Comparison of ENCODE assay signal across 13 mouse cellular contexts in the genomic region with DNA sequence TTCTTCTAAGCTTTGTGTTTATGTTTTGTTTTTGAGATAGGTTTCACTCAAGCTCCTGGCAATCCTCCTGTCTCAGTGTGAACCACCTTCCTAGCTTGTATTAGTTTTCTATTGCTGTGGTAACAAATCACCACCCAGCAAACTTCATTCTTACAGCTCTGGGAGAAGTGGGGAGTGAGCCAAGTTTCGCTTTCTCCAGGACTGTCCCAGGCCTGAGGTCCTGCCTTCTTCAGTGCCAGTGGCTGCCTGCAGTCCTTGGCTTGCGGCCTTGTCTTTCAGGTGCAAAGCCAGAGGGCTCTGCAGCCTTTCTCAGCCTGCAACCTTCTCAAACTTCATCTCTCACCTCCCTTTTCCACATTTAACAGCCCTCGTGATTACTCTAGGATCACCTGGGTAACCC. TPM values are rescaled to one million over a fixed set of nuclear protein-coding genes. Genes with fewer than 3 reads are reported as not detected.
A peak's percentile ranks its signal among the peaks of the same experiment; 100 is the strongest.
DNase-seq lines count a peak whose midpoint lies in the region; ATAC-seq and TF ChIP-seq lines count a peak whose summit lies in the region.
"Had no signal": no experiment of that assay in that cellular context is flagged by ENCODE, and none has a peak within 500 bp of the region (broad histone marks: within the 10 kb centered on the region; RNA-seq: fewer than 3 reads in every experiment).

No protein-coding gene starts in this region.

- TF ChIP-seq CTCF in kidney, adult 2 months (conservative IDR thresholded peaks at IDR 0.05; ENCODE audit: insufficient read depth, insufficient read length, low read depth, low read length), result no peak

- H3K4me2 ChIP-seq in embryonic facial prominence, embryonic 13.5 days, result no peak overlapping the region
- no peak overlapping the region for H3K4me2 ChIP-seq in kidney, embryonic 14.5 days (replicated peaks; ENCODE audit: low read depth, low read length)
- no peak overlapping the region for H3K4me2 ChIP-seq in midbrain, embryonic 15.5 days
- H3K4me2 ChIP-seq: hindbrain, embryonic 15.5 days; limb, embryonic 12.5 days had no signal

- no peak overlapping the region for H3K4me3 ChIP-seq in embryonic facial prominence, embryonic 13.5 days
- no peak overlapping the region for H3K4me3 ChIP-seq in embryonic facial prominence, embryonic 10.5 days
- H3K4me3 ChIP-seq in kidney, adult 2 months (ENCODE audit: insufficient read depth, low read depth, low read length), result no peak overlapping the region
- no peak overlapping the region for H3K4me3 ChIP-seq in kidney, embryonic 14.5 days (ENCODE audit: low read length)
- no peak overlapping the region for H3K4me3 ChIP-seq in midbrain, embryonic 15.5 days
- H3K4me3 ChIP-seq: hindbrain, embryonic 15.5 days; limb, embryonic 12.5 days had no signal

- no peaks in the 10 kb centered on the region for H3K27me3 ChIP-seq in embryonic facial prominence, embryonic 13.5 days
- no peaks in the 10 kb centered on the region for H3K27me3 ChIP-seq in embryonic facial prominence, embryonic 10.5 days (replicated peaks; ENCODE audit: low read depth, poor library complexity, severe bottlenecking)
- no peaks in the 10 kb centered on the region for H3K27me3 ChIP-seq in kidney, adult 2 months (replicated peaks; ENCODE audit: control insufficient read depth, insufficient read depth, low read length)
- no peaks in the 10 kb centered on the region for H3K27me3 ChIP-seq in kidney, embryonic 14.5 days (ENCODE audit: control insufficient read depth, insufficient read depth, low read length)
- H3K27me3 ChIP-seq in midbrain, embryonic 15.5 days (replicated peaks), result no peaks in the 10 kb centered on the region
- H3K27me3 ChIP-seq: hindbrain, embryonic 15.5 days had no signal

- H3K36me3 ChIP-seq in embryonic facial prominence, embryonic 13.5 days, result 0 out of 2 replicates have a peak, but pooled peaks cover 10% of the 10 kb centered on the region
- H3K36me3 ChIP-seq in embryonic facial prominence, embryonic 10.5 days (replicated peaks), result peaks cover 41% of the 10 kb centered on the region
- no peaks in the 10 kb centered on the region for H3K36me3 ChIP-seq in kidney, adult 2 months (ENCODE audit: control insufficient read depth, insufficient read depth, low read length)
- no peaks in the 10 kb centered on the region for H3K36me3 ChIP-seq in kidney, embryonic 14.5 days (ENCODE audit: control insufficient read depth, insufficient read depth, low read length)
- no peaks in the 10 kb centered on the region for H3K36me3 ChIP-seq in midbrain, embryonic 15.5 days (replicated peaks)
- H3K36me3 ChIP-seq: hindbrain, embryonic 15.5 days; limb, embryonic 12.5 days had no signal

- no peak for ATAC-seq in embryonic facial prominence, embryonic 13.5 days (ENCODE audit: insufficient number of reproducible peaks, insufficient read depth, low FRiP score, low TSS enrichment, low read depth)
- no peak for ATAC-seq in kidney, embryonic 14.5 days (ENCODE audit: low FRiP score, low TSS enrichment)
- ATAC-seq in midbrain, embryonic 15.5 days (replicated peaks), result no peak

- no peak for TF ChIP-seq POLR2A in kidney, adult 2 months (IDR thresholded peaks at IDR 0.05; ENCODE audit: low read depth, low read length)

- intact Hi-C loops in heart, postnatal 36 days (cut with DNase I), result no loop called here

- no peak for DNase-seq in embryonic facial prominence, embryonic 10.5 days (ENCODE audit: low spot score)
- peak; percentile 24 for DNase-seq in kidney, adult 2 months
- DNase-seq in heart, postnatal 36 days, result peak; percentile 23 to 39
- peak; percentile 75 for DNase-seq in lung, postnatal 36 days
- DNase-seq in retina, postnatal 1 day, result no peak
- DNase-seq: cerebellum, postnatal 25 days; layer of hippocampus, adult 9-11 months had no signal

- H3K27ac ChIP-seq in embryonic facial prominence, embryonic 13.5 days, result 0 out of 2 replicates have a peak overlapping the region, but pooled peaks have one; percentile 4
- H3K27ac ChIP-seq in embryonic facial prominence, embryonic 10.5 days (replicated peaks), result no peak overlapping the region
- no peak overlapping the region for H3K27ac ChIP-seq in kidney, adult 2 months (ENCODE audit: insufficient read depth, low read depth, low read length)
- no peak overlapping the region for H3K27ac ChIP-seq in kidney, embryonic 14.5 days (ENCODE audit: low read depth, low read length)
- no peak overlapping the region for H3K27ac ChIP-seq in midbrain, embryonic 15.5 days
- H3K27ac ChIP-seq: hindbrain, embryonic 15.5 days; limb, embryonic 12.5 days had no signal

- 72% methylated on average over 3 of the region's 3 CpGs for WGBS in embryonic facial prominence, embryonic 13.5 days
- 77% methylated on average over 3 of the region's 3 CpGs for WGBS in embryonic facial prominence, embryonic 10.5 days
- 71% methylated on average over 3 of the region's 3 CpGs for WGBS in kidney, adult 2 months
- WGBS in kidney, embryonic 14.5 days, result 81% methylated on average over 3 of the region's 3 CpGs
- 90% methylated on average over 3 of the region's 3 CpGs for WGBS in midbrain, embryonic 15.5 days

- no peaks in the 10 kb centered on the region for H3K9me3 ChIP-seq in embryonic facial prominence, embryonic 13.5 days
- peaks cover 5% of the 10 kb centered on the region; the same call in 1 of the 2 replicates for H3K9me3 ChIP-seq in embryonic facial prominence, embryonic 10.5 days
- H3K9me3 ChIP-seq in kidney, embryonic 14.5 days (ENCODE audit: control insufficient read depth, low read length), result no peaks in the 10 kb centered on the region
- H3K9me3 ChIP-seq in midbrain, embryonic 15.5 days, result no peaks in the 10 kb centered on the region
- H3K9me3 ChIP-seq: hindbrain, embryonic 15.5 days had no signal

- peaks cover 8% of the 10 kb centered on the region; the same call in 1 of the 2 replicates for H3K4me1 ChIP-seq in embryonic facial prominence, embryonic 13.5 days
- peaks cover 11% of the 10 kb centered on the region for H3K4me1 ChIP-seq in embryonic facial prominence, embryonic 10.5 days
- H3K4me1 ChIP-seq in kidney, adult 2 months (ENCODE audit: control insufficient read depth, insufficient read depth, low read length), result no peaks in the 10 kb centered on the region
- H3K4me1 ChIP-seq in kidney, embryonic 14.5 days (ENCODE audit: control insufficient read depth, insufficient read depth, low read length), result no peaks in the 10 kb centered on the region
- peaks cover 14% of the 10 kb centered on the region; the same call in 1 of the 2 replicates for H3K4me1 ChIP-seq in midbrain, embryonic 15.5 days
- H3K4me1 ChIP-seq: hindbrain, embryonic 15.5 days had no signal

- H3K9ac ChIP-seq in embryonic facial prominence, embryonic 13.5 days, result no peak overlapping the region
- no peak overlapping the region for H3K9ac ChIP-seq in kidney, embryonic 14.5 days (ENCODE audit: low read depth, low read length)
- H3K9ac ChIP-seq in midbrain, embryonic 15.5 days, result no peak overlapping the region
- H3K9ac ChIP-seq: hindbrain, embryonic 15.5 days; limb, embryonic 12.5 days had no signal

RNA-seq across cellular contexts. Expression of a gene that starts 25.6 kb away (rescaled TPM):
- polyA plus RNA-seq in embryonic facial prominence, embryonic 13.5 days (2015; fragmentation: Nextera tagmentation; extraction: Ambion mirVana), result 21.2 and 27.2 TPM in 2 replicates
- 9.5 and 10.2 TPM in 2 replicates for polyA plus RNA-seq in embryonic facial prominence, embryonic 10.5 days (2016; fragmentation: Nextera tagmentation; extraction: Ambion mirVana)
- 3.1 and 5.0 TPM in 2 replicates for polyA plus RNA-seq in kidney, adult 2 months (2012; rRNA removed)
- polyA plus RNA-seq in kidney, embryonic 14.5 days (2014; fragmentation: Nextera tagmentation; extraction: Ambion mirVana), result 2.1 and 2.7 TPM in 2 replicates
- total RNA-seq in heart, postnatal 36 days (2021), result 10 to 100 TPM; 10.2 to 12.9 TPM
- 24.3 and 30.0 TPM in 2 replicates for polyA plus RNA-seq in midbrain, embryonic 15.5 days (2015; fragmentation: Nextera tagmentation; extraction: Ambion mirVana)
- total RNA-seq: monocyte, adult 5-6 weeks had no signal

Comparison
In these comparisons a context has a peak if more than half of its experiments do, and no peak if none do; other contexts are left out.
1. DNase-seq: peak in kidney, adult 2 months (single experiment), heart, postnatal 36 days (2 of 2) and lung, postnatal 36 days (single experiment); none in embryonic facial prominence, embryonic 10.5 days (single experiment) and retina, postnatal 1 day (single experiment).